Mouse (Mus musculus): ENCODE measurements around the gene Maml1.

Gene Maml1

GRCm38 (mm10) chr11:50280053-50280452, 12.1 kb downstream of the Maml1 start:
- no peak for DNase-seq (ENCODE audit: low read depth, low spot score)

- no peak for DNase-seq (ENCODE audit: low read depth, low spot score)
Measured at GRCm38 (mm10) chr11:50279005-50279404, 13.1 kb downstream of the Maml1 start.

GRCm38 (mm10) chr11:50277706-50278105, 14.4 kb downstream of the Maml1 start:
- no peak for DNase-seq (ENCODE audit: low read depth, low spot score)

- DNase-seq (ENCODE audit: low read depth, low spot score) = peak; percentile 29
Measured at GRCm38 (mm10) chr11:50277025-50277424, 15.1 kb downstream of the Maml1 start.

- peak; percentile 85 for DNase-seq (ENCODE audit: low read depth, low spot score)
Measured at GRCm38 (mm10) chr11:50275568-50276151, 16.5 kb downstream of the Maml1 start.

GRCm38 (mm10) chr11:50275077-50275476, 17.0 kb downstream of the Maml1 start:
- DNase-seq (ENCODE audit: low read depth, low spot score) = no peak

- DNase-seq (ENCODE audit: low read depth, low spot score) = no peak
Measured at GRCm38 (mm10) chr11:50272819-50273218, 19.3 kb downstream of the Maml1 start.

- no peak for DNase-seq (ENCODE audit: low read depth, low spot score)
Measured at GRCm38 (mm10) chr11:50269885-50270284, 22.2 kb downstream of the Maml1 start.

- DNase-seq (ENCODE audit: low read depth, low spot score) = peak; percentile 68
Measured at GRCm38 (mm10) chr11:50269163-50269562, 22.9 kb downstream of the Maml1 start.

GRCm38 (mm10) chr11:50266997-50267396, 25.1 kb downstream of the Maml1 start:
- DNase-seq (ENCODE audit: low read depth, low spot score) = no peak

GRCm38 (mm10) chr11:50265931-50266330, 26.2 kb downstream of the Maml1 start:
- no peak for DNase-seq (ENCODE audit: low read depth, low spot score)

- no peak for DNase-seq (ENCODE audit: low read depth, low spot score)
Measured at GRCm38 (mm10) chr11:50263198-50263597, 28.9 kb downstream of the Maml1 start.

- DNase-seq (ENCODE audit: low read depth, low spot score) = peak; percentile 58
Measured at GRCm38 (mm10) chr11:50262020-50262419, 30.1 kb downstream of the Maml1 start.

GRCm38 (mm10) chr11:50258310-50258709, 33.8 kb downstream of the Maml1 start:
- peak; percentile 40 for DNase-seq (ENCODE audit: low read depth, low spot score)

- peak; percentile 46 for DNase-seq (ENCODE audit: low read depth, low spot score)
Measured at GRCm38 (mm10) chr11:50256615-50257014, 35.5 kb downstream of the Maml1 start.

- peak; percentile 58 for DNase-seq (ENCODE audit: low read depth, low spot score)
Measured at GRCm38 (mm10) chr11:50254010-50254580, 38.0 kb downstream of the Maml1 start.

- DNase-seq (ENCODE audit: low read depth, low spot score) = peak; percentile 67
Measured at GRCm38 (mm10) chr11:50253393-50253792, 38.7 kb downstream of the Maml1 start.

GRCm38 (mm10) chr11:50252684-50253265, 39.3 kb downstream of the Maml1 start:
- DNase-seq (ENCODE audit: low read depth, low spot score) = peak; percentile 87

GRCm38 (mm10) chr11:50252166-50252565, 39.9 kb downstream of the Maml1 start:
- peak; percentile 99 for DNase-seq (ENCODE audit: low read depth, low spot score)

GRCm38 (mm10) chr11:50248473-50249171, 43.5 kb downstream of the Maml1 start:
- DNase-seq (ENCODE audit: low read depth, low spot score) = no peak

- no peak for DNase-seq (ENCODE audit: low read depth, low spot score)
Measured at GRCm38 (mm10) chr11:50245269-50245668, 46.8 kb downstream of the Maml1 start.

GRCm38 (mm10) chr11:50243926-50244325, 48.2 kb downstream of the Maml1 start:
- DNase-seq (ENCODE audit: low read depth, low spot score) = no peak
